Mouse (Mus musculus) hindbrain, embryonic 13.5 days (tissue): ENCODE results near the gene Vamp4. TPM values are rescaled to one million over a fixed set of nuclear protein-coding genes. Genes with fewer than 3 reads are reported as not detected.

Experiments
- ATAC-seq: fragments of 200-750 bp; cut with Nextera tagmentation; 2 replicates; pipeline ENCODE4 v1.8.0; 2017; ENCODE audit warnings: moderate TSS enrichment; ENCODE audit not compliant: low FRiP score
- H3K27ac ChIP-seq: fragments of 300-500 bp; sonication (generic); 2 replicates; pipeline ENCODE4 v1.5.1; 2015; ENCODE audit warnings: inconsistent platforms, mild to moderate bottlenecking, moderate library complexity
- H3K27me3 ChIP-seq: fragments of 300-500 bp; sonication (generic); 2 replicates; pipeline ENCODE4 v1.6.1; 2015; ENCODE audit warnings: mild to moderate bottlenecking, inconsistent platforms
- H3K36me3 ChIP-seq: fragments of 300-500 bp; sonication (generic); 2 replicates; pipeline ENCODE4 v1.6.1; 2015; ENCODE audit warnings: mild to moderate bottlenecking, inconsistent platforms
- H3K4me1 ChIP-seq: fragments of 300-500 bp; sonication (generic); replicated peaks from 2 replicates; pipeline ENCODE4 v1.6.1; 2015; ENCODE audit warnings: inconsistent platforms
- H3K4me2 ChIP-seq: fragments of 300-500 bp; sonication (generic); 2 replicates; pipeline ENCODE4 v1.6.1; 2015; ENCODE audit warnings: inconsistent platforms, mild to moderate bottlenecking, moderate library complexity
- H3K4me3 ChIP-seq: fragments of 300-500 bp; sonication (generic); 2 replicates; pipeline ENCODE4 v1.5.1; 2015; ENCODE audit warnings: mild to moderate bottlenecking, inconsistent platforms
- H3K9ac ChIP-seq: fragments of 300-500 bp; sonication (generic); 2 replicates; pipeline ENCODE4 v1.6.1; 2015; ENCODE audit warnings: mild to moderate bottlenecking, inconsistent platforms
- H3K9me3 ChIP-seq: fragments of 300-500 bp; sonication (generic); 2 replicates; pipeline ENCODE4 v1.6.1; 2016; ENCODE audit warnings: inconsistent platforms
- WGBS: fragments of 180-500 bp; shearing (Covaris S2); methylation state at CpG from one replicate; pipeline ENCODE4 v1.1.7; 2015; 5-methylcytosine and 5-hydroxymethylcytosine counted together
- polyA plus RNA-seq: library from polyadenylated mRNA; unstranded; fragments of >200 nt; fragmentation: Nextera tagmentation; extraction: Ambion mirVana; gene quantifications from 2 replicates; pipeline ENCODE4 v1.2.1, GENCODE M21; 2015

Vamp4 gene
- 76.0 and 77.9 TPM in 2 replicates for polyA plus RNA-seq

DNA sequence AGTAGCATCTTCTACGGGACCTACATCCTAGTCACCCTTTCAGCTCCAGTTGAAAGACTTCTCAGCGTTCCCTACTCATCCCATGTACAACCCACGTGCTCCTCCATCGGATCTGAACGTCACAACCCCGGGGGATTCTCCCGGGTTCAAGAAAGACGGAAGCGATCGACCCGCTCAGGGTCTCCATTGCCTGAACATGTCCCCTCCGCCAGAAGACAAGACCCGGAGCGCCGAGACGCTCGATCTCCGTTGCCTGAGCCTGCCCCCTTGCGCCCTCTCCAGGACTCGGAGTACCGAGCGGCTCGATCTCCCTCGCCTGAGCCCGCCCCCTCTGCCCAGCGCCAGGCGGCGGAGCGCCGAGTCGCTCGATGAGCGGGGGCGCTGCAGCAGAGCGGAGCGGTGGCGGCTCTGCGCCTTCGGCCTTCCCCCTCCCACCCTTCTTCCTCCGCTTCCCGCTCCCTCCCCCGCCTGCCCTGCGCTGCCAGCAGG, at the start of gene Vamp4:
TSS of gene Vamp4 (plus strand) at position 256 of the 489 bp plus-strand sequence.
- under 1% methylated on average over 43 of the region's 43 CpGs for WGBS

DNA sequence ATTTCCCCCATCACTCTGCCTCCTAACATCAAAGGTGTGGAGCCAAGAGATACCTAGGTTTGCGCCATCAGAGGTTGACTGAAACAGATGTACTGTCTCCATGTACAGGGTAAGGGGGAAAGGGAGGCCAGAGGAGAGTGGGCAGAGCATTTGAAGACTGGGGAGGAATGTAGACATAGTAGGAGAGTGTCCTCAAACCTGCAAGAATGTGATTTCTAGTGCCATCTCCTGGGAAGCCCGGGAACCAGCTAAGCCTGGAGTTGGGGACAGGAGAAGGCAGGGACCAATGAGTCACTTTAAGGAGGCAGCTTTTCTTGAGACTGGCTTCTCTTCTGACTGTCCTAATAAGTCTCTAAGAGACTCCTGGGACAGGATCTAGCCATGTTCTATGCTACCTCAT, 40.7 kb upstream of the Vamp4 start:
- Histone ChIP-seq H3K27me3 (0 out of 2 replicates have a peak, but pooled peaks cover 5% of the 10 kb centered on the region), H3K27ac (no peak overlapping the region), H3K4me1 (no peaks in the 10 kb centered on the region), H3K4me2 (no peak overlapping the region), H3K9ac (no peak overlapping the region), H3K9me3 (no peaks in the 10 kb centered on the region), H3K36me3 (peaks cover 36% of the 10 kb centered on the region), H3K4me3 (no peak overlapping the region)
- 65% methylated on average over 2 of the region's 2 CpGs for WGBS
- no peak for ATAC-seq

More for the DNA sequence above, at the start of gene Vamp4:
- peaks cover 15% of the 10 kb centered on the region for H3K4me1 ChIP-seq
- H3K9ac ChIP-seq, result peak within 1 kb of the TSS; percentile 89
- H3K36me3 ChIP-seq, result peaks cover 13% of the 10 kb centered on the region
- no peaks in the 10 kb centered on the region for H3K9me3 ChIP-seq
- H3K27me3 ChIP-seq, result no peaks in the 10 kb centered on the region
- H3K4me3 ChIP-seq, result peak within 1 kb of the TSS; percentile 79
- peak within 1 kb of the TSS; percentile 95 for H3K27ac ChIP-seq
- peak within 1 kb of the TSS; percentile 62 for H3K4me2 ChIP-seq
- peak; percentile 97 for ATAC-seq

DNA sequence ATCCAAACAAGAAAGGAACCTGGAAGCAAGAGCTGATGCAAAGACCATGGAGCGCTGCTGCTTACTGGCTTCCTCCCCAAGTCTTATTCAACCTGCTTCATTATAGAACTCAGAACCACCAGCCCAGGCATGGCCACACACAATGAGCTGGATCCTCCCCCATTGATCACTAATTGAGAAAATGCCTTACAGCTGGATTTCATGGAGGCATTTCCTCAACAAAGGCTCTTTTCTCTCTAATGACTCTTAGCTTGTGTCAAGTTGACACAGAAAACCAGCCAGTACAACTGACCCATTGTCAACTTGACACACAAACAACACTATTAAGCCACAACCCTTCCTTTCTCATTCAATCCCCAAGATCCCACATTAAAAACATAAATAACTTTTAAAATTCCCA, 39.6 kb upstream of the Vamp4 start:
- Histone ChIP-seq H3K36me3 (peaks cover 46% of the 10 kb centered on the region), H3K27me3 (0 out of 2 replicates have a peak, but pooled peaks cover 5% of the 10 kb centered on the region), H3K4me3 (no peak overlapping the region), H3K27ac (no peak overlapping the region), H3K9me3 (no peaks in the 10 kb centered on the region), H3K4me2 (no peak overlapping the region), H3K9ac (no peak overlapping the region), H3K4me1 (no peaks in the 10 kb centered on the region)
- WGBS, result 33% methylated on average over 1 of the region's 1 CpGs
- ATAC-seq, result no peak

DNA sequence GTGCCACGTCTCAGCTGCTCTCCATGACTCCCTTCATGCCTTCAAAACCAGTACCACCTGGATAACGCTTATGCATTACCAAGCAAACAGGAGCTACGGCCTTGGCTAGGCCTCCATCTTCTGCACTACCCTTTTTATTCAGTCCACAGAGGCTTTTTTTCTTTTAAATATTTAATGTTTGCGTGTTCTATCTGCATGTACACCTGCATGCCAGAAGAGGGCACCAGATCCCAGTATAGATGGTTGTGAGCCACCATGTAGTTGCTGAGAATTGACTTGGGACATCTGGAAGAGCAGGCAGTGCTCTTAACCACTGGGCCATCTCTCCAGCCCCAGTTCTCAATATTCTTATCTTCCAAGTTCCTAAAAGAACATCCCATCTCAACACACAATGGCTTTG, 38.7 kb upstream of the Vamp4 start:
- no peak for ATAC-seq
- WGBS, result 67% methylated on average over 4 of the region's 4 CpGs

DNA sequence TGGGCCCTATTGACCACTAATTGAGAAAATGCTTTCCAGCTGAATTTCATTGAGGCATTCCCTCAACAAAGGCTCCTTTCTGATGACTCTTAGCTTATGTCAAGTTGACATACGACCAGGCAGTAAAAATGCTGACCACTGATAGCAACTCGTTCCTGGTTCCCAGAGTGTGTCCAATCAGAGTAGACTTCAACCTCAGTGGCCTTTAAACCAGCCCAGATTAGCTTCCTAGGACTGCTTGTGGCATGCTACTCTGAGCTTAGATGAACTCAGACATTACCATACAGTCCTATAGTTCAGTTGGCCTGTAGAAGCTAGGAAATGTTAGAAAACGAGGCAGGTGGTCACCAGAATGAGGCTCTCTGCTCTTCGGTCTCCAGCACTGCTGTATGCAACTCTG, 38.0 kb upstream of the Vamp4 start:
- no peak for ATAC-seq
- H3K27ac ChIP-seq, result no peak overlapping the region
- 72% methylated on average over 4 of the region's 4 CpGs for WGBS
- peaks cover 63% of the 10 kb centered on the region for H3K36me3 ChIP-seq
- no peaks in the 10 kb centered on the region for H3K9me3 ChIP-seq
- no peak overlapping the region for H3K9ac ChIP-seq
- H3K4me1 ChIP-seq, result no peaks in the 10 kb centered on the region
- H3K4me3 ChIP-seq, result no peak overlapping the region
- H3K4me2 ChIP-seq, result no peak overlapping the region
- H3K27me3 ChIP-seq, result 0 out of 2 replicates have a peak, but pooled peaks cover 5% of the 10 kb centered on the region

More for the DNA sequence above, 38.7 kb upstream of the Vamp4 start:
- H3K9me3 ChIP-seq, result no peaks in the 10 kb centered on the region
- H3K4me2 ChIP-seq, result no peak overlapping the region
- peaks cover 56% of the 10 kb centered on the region for H3K36me3 ChIP-seq
- H3K4me3 ChIP-seq, result no peak overlapping the region
- H3K9ac ChIP-seq, result no peak overlapping the region
- H3K27me3 ChIP-seq, result 0 out of 2 replicates have a peak, but pooled peaks cover 5% of the 10 kb centered on the region
- no peaks in the 10 kb centered on the region for H3K4me1 ChIP-seq
- no peak overlapping the region for H3K27ac ChIP-seq

DNA sequence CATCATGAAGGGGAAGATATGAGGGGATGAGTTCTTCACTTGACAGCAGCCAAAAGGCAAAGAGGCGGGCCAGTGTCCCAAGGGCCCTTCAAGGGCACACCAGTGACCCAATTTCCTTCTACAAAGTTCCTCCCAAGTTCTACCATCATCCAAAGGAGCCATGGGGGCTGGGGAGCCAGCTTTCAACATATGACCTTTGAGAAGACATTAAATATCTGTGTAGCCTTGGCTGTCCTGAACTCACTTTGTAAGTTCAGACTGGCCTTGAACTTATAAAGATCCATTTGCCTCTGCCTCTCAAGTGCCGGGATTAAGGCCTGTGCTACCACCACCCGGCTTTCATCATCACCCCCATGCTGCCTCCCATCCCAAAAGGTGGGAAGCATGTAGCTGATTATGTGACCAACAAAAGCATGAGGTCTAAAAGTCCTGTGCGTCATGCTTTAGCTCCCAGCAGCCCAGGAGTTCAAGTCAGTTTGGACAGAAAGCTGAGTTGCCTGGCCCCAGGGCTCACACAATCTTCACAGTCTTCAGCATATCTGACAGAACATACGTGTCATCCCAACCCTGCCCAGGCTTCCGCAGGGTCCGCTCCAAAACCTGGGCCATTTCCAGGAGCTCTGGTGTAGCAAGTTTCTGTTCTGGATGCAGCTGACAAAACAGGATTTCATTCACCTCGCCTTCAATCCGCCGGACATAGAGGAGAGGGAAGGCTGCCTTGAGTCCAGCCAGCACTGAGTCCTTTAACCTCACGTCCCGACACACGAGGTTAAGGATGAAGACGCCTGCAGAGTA, 36.4 kb upstream of the Vamp4 start:
- WGBS, result 95% methylated on average over 14 of the region's 14 CpGs
- H3K9ac ChIP-seq, result no peak overlapping the region
- H3K4me1 ChIP-seq, result no peaks in the 10 kb centered on the region
- no peak overlapping the region for H3K27ac ChIP-seq
- no peak overlapping the region for H3K4me2 ChIP-seq
- no peaks in the 10 kb centered on the region for H3K9me3 ChIP-seq
- H3K36me3 ChIP-seq, result peaks cover 68% of the 10 kb centered on the region
- H3K4me3 ChIP-seq, result no peak overlapping the region
- no peak for ATAC-seq
- 0 out of 2 replicates have a peak, but pooled peaks cover 5% of the 10 kb centered on the region for H3K27me3 ChIP-seq

DNA sequence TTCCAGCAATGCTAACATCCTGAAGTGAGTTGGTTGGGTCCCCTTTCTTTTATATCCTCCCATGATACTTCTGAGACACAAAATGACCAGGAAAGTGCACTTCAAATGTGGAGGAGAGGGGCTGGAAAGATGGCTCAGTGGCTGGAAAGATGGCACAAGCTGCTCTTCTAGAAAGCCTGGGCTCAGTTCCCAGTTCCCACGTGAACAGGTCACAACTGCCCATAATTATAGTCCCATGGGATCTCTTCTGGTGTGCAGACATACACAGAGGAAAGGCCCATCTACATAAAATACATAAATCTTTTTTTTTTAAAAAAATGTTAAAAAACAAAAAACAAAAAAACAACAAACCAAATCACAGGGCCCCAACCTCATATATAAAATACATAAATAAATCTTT, 27.1 kb upstream of the Vamp4 start:
- Histone ChIP-seq H3K36me3 (peaks cover 76% of the 10 kb centered on the region), H3K4me1 (peaks cover 14% of the 10 kb centered on the region), H3K4me3 (no peak overlapping the region), H3K4me2 (no peak overlapping the region), H3K9ac (no peak overlapping the region), H3K27me3 (no peaks in the 10 kb centered on the region), H3K27ac (no peak overlapping the region), H3K9me3 (no peaks in the 10 kb centered on the region)
- 61% methylated on average over 1 of the region's 1 CpGs for WGBS
- no peak for ATAC-seq

DNA sequence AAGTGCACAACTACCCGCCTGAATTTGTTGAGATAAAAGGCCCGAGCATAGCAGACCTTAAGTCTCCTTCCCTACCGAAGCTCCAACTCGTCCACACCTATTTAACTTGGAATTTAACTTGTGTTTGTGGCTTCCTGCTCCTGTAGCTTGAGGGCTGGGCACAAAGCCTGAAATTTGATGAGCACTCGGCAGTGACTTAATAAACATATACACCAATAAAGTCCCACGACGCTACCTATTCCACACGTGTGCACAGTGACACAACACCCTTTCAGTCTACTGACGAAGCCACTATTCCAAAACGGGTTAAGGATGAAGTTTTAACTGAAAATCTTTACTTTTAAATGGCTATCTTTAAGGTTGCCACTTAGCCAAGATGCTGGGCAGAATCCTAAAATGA, 22.7 kb upstream of the Vamp4 start:
- 19% methylated on average over 10 of the region's 10 CpGs for WGBS
- no peak overlapping the region for H3K27ac ChIP-seq
- peak overlapping the region; percentile 84 for H3K9ac ChIP-seq
- H3K4me3 ChIP-seq, result peak overlapping the region; percentile 75
- no peaks in the 10 kb centered on the region for H3K9me3 ChIP-seq
- no peaks in the 10 kb centered on the region for H3K27me3 ChIP-seq
- H3K4me1 ChIP-seq, result peaks cover 14% of the 10 kb centered on the region
- ATAC-seq, result no peak
- H3K36me3 ChIP-seq, result peaks cover 35% of the 10 kb centered on the region
- H3K4me2 ChIP-seq, result peak overlapping the region; percentile 97

DNA sequence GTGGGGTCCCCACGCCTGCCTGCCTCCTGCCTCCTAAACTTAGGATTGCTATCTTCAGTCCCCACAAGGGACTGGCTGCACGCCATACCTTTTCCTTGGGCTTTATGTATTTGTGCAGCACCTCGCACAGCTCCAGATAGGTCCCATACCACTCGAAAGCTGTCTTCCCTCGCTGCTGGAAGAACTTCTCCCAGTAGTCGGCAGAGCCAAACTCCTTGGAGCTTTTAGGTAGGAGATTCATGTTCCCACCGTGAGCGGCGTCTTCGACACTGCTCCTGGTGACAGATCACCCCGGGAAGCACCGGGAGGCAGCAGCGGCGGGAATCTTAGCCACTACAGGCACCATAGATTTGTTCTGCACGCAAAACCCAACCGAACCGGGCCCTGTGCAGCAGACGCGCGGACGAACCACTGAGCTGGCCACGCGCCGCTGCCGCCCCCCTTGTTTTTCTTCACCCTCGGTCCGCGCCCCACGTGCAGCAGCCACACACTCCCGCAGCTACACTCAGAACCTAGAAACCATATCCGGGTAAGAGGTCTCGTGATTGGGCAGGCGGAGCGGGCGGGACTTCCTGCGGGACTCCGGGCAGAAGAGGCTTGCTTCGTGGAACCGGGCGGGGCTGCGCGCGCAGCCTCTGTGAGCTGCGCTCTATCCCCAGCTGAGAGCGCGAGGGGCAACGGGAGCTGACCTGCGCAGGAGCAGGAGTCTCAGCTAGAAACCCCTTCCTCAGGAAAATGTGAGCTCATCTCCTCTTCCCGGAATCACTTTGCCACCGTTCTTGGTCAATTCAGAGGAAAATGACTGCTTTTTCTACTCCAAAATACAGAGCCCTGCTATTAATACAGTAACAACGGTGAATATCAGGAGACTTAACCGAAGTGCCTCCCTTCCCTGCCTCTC, 22.0 kb upstream of the Vamp4 start, which contains the start of gene Mettl13:
TSS of gene Mettl13 (minus strand) at position 536 of the 901 bp plus-strand sequence.
- peaks cover 14% of the 10 kb centered on the region for H3K4me1 ChIP-seq
- H3K27me3 ChIP-seq, result no peaks in the 10 kb centered on the region
- WGBS, result under 1% methylated on average over 52 of the region's 52 CpGs

DNA sequence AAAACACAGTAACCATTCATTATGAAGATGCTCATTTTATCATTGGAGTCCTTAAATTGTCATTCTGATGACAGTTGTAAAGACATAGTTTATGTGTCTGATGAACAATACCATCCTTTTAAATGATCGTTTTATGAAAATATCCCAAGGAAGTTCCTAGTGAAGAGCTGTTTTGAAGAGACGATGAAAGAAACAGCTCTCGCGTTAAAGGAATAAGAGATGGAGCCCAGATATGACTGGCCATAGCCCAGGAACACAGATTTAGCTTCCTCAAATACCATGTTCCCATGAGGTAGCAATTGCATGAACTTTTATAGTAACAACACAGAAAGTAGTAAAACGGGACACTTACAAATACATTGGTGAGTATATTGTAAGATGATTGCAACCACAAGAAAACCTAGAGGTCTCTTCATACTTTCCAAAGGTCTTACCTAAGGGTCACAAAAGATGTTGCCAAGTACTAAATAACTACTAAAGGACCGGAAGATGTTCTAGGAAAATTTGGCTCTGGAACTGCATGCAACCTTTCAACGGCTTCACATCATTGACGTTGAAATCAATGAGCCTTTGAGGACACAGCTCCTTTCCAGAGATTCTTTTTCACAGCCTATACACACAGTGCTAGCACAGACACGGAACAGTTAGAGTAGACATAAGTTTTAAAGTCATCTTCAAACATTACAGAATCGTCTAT, 21.2 kb upstream of the Vamp4 start:
- Histone ChIP-seq H3K9me3 (no peaks in the 10 kb centered on the region), H3K4me2 (peak overlapping the region; percentile 97), H3K27me3 (no peaks in the 10 kb centered on the region), H3K9ac (peak overlapping the region; percentile 84), H3K27ac (peak overlapping the region; percentile 87), H3K4me1 (peaks cover 14% of the 10 kb centered on the region), H3K4me3 (peak overlapping the region; percentile 75), H3K36me3 (peaks cover 23% of the 10 kb centered on the region)
- no peak; the same call in 1 of the 2 replicates for ATAC-seq
- WGBS, result 71% methylated on average over 10 of the region's 10 CpGs

More for the DNA sequence above, 22.0 kb upstream of the Vamp4 start, which contains the start of gene Mettl13:
- Histone ChIP-seq H3K4me3 (peak within 1 kb of the TSS; percentile 75), H3K9ac (peak within 1 kb of the TSS; percentile 84), H3K36me3 (peaks cover 29% of the 10 kb centered on the region), H3K27ac (peak within 1 kb of the TSS; percentile 87), H3K9me3 (no peaks in the 10 kb centered on the region), H3K4me2 (peak within 1 kb of the TSS; percentile 97)
- ATAC-seq, result peak; percentile 99

DNA sequence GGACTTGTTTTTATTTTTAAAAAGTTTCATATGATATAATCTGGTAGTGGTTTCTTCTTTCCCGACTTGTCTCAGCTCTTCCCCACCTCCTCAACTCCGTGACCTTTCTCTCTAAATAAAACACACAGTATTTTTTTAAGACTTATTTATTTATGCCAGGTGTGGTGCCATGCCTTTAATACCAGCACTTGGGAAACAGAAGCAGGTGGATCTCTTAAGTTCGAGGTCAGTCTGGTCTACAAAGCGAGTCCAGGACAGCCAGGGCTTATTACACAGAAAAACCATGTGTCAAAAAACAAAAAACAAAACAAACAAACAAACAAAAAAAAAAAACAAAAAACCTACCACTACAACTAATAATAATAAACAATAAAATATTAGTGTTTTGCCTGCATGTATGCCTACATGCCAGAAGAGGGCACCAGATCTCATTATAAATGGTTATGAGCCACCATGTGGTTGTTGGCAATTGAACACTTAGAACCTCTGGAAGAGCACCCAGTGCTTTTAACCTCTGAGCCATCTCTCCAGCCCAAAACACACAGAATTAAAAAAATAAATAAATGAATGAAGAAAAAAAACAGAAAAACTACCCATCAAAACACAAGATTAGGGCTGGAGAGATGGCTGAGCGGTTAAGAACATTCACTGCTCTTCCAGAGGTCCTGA, 20.6 kb upstream of the Vamp4 start:
- no peak overlapping the region for H3K27ac ChIP-seq
- peaks cover 16% of the 10 kb centered on the region for H3K36me3 ChIP-seq
- H3K4me1 ChIP-seq, result peaks cover 14% of the 10 kb centered on the region
- H3K4me2 ChIP-seq, result no peak overlapping the region
- 82% methylated on average over 5 of the region's 5 CpGs for WGBS
- H3K27me3 ChIP-seq, result no peaks in the 10 kb centered on the region
- no peak overlapping the region for H3K9ac ChIP-seq
- no peak for ATAC-seq
- no peaks in the 10 kb centered on the region for H3K9me3 ChIP-seq
- H3K4me3 ChIP-seq, result no peak overlapping the region
